In the genomic region with DNA sequence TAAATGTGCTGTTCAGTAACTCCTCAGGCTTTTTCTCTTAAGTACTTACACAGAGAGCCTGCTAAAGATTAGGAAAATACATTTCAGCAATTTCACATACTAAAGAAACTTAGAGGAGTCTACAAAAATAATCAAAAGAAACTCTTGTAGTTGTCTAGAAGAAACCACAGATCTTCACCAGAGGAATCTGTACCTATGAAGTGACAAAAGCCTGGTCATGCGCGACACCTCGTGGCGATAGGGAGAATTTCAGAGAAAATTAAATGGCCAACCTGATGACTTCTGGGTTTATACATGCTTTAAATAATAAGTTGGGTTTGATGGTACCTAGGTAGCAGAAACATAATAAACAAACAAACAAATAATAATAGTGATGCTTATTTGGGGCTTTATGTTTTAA, we compare ENCODE assay signal across 10 mouse cellular contexts.
DNase-seq lines count a peak whose midpoint lies in the region; ATAC-seq and TF ChIP-seq lines count a peak whose summit lies in the region.
"Had no signal": no experiment of that assay in that cellular context is flagged by ENCODE, and none has a peak within 500 bp of the region (broad histone marks: within the 10 kb centered on the region; RNA-seq: fewer than 3 reads in every experiment).

No protein-coding gene starts in this region.

- H3K27ac ChIP-seq in hindbrain, embryonic 11.5 days (ENCODE audit: low read depth, low read length): no peak overlapping the region
- no peak overlapping the region for H3K27ac ChIP-seq in hindbrain, embryonic 13.5 days
- no peak overlapping the region for H3K27ac ChIP-seq in cortical plate, adult 2 months (ENCODE audit: insufficient read depth, low read length)
- H3K27ac ChIP-seq: embryonic facial prominence, embryonic 12.5 days had no signal

- intact Hi-C loops in heart, postnatal 10 days (cut with DNase I): loop anchor here (1.0 kb wide), 1 partner anchor 155 kb away; no protein-coding TSS in a partner anchor

- 0 out of 2 replicates have a peak, but pooled peaks have one; percentile 57 for ATAC-seq in hindbrain, embryonic 11.5 days (ENCODE audit: low FRiP score)
- no peak for ATAC-seq in hindbrain, embryonic 13.5 days (ENCODE audit: low FRiP score)
- ATAC-seq in megakaryocyte-erythroid progenitor cell, adult 5-6 weeks (replicated peaks; ENCODE audit: low FRiP score, low TSS enrichment, poor library complexity, severe bottlenecking): peak; percentile 74; the same call in 1 of the 2 replicates

- DNase-seq in hindbrain, embryonic 11.5 days (ENCODE audit: low spot score): peak; percentile 67
- DNase-seq in WW6 (ENCODE audit: low read depth, low spot score): peak; percentile 5
- peak; percentile 37 to 65 for DNase-seq in heart, postnatal 10 days
- DNase-seq in layer of hippocampus, adult 9-11 months: peak; percentile 22
- DNase-seq in thymus, postnatal 14 days: peak; percentile 15

- H3K4me2 ChIP-seq in hindbrain, embryonic 11.5 days (replicated peaks; ENCODE audit: low read depth, low read length): no peak overlapping the region
- no peak overlapping the region for H3K4me2 ChIP-seq in hindbrain, embryonic 13.5 days
- H3K4me2 ChIP-seq: embryonic facial prominence, embryonic 12.5 days had no signal

- H3K4me1 ChIP-seq in hindbrain, embryonic 11.5 days (replicated peaks; ENCODE audit: control insufficient read depth, insufficient read depth, low read length): no peaks in the 10 kb centered on the region
- no peaks in the 10 kb centered on the region for H3K4me1 ChIP-seq in hindbrain, embryonic 13.5 days (replicated peaks)
- H3K4me1 ChIP-seq in cortical plate, adult 2 months (ENCODE audit: control insufficient read depth, insufficient read depth, low read length): no peaks in the 10 kb centered on the region
- H3K4me1 ChIP-seq: embryonic facial prominence, embryonic 12.5 days had no signal

- no peaks in the 10 kb centered on the region for H3K36me3 ChIP-seq in hindbrain, embryonic 11.5 days (ENCODE audit: control insufficient read depth, insufficient read depth, low read length)
- H3K36me3 ChIP-seq in hindbrain, embryonic 13.5 days: no peaks in the 10 kb centered on the region
- H3K36me3 ChIP-seq: embryonic facial prominence, embryonic 12.5 days had no signal

- TF ChIP-seq CTCF in cortical plate, adult 2 months (IDR thresholded peaks at IDR 0.05; ENCODE audit: extremely low read depth, insufficient read depth, low read length): peak; percentile 88

- H3K4me3 ChIP-seq in hindbrain, embryonic 11.5 days (ENCODE audit: low read depth, low read length): no peak overlapping the region
- no peak overlapping the region for H3K4me3 ChIP-seq in hindbrain, embryonic 13.5 days
- H3K4me3 ChIP-seq in cortical plate, adult 2 months (ENCODE audit: insufficient read depth, low read length): no peak overlapping the region
- H3K4me3 ChIP-seq: embryonic facial prominence, embryonic 12.5 days; myocyte had no signal

- H3K9ac ChIP-seq in hindbrain, embryonic 11.5 days (ENCODE audit: low read depth, low read length): no peak overlapping the region
- no peak overlapping the region for H3K9ac ChIP-seq in hindbrain, embryonic 13.5 days
- H3K9ac ChIP-seq: embryonic facial prominence, embryonic 12.5 days had no signal

- no peaks in the 10 kb centered on the region for H3K27me3 ChIP-seq in hindbrain, embryonic 11.5 days (ENCODE audit: control insufficient read depth, insufficient read depth, low read length)
- no peaks in the 10 kb centered on the region for H3K27me3 ChIP-seq in hindbrain, embryonic 13.5 days
- H3K27me3 ChIP-seq: embryonic facial prominence, embryonic 12.5 days had no signal

- no peaks in the 10 kb centered on the region for H3K9me3 ChIP-seq in hindbrain, embryonic 11.5 days (ENCODE audit: control insufficient read depth, low read length)
- H3K9me3 ChIP-seq in hindbrain, embryonic 13.5 days: no peaks in the 10 kb centered on the region
- H3K9me3 ChIP-seq: embryonic facial prominence, embryonic 12.5 days had no signal

- WGBS in hindbrain, embryonic 11.5 days: 1% methylated on average over 4 of the region's 4 CpGs
- WGBS in hindbrain, embryonic 13.5 days: 0% methylated on average over 4 of the region's 4 CpGs

- no peak for TF ChIP-seq POLR2A in cortical plate, adult 2 months (IDR thresholded peaks at IDR 0.05; ENCODE audit: extremely low read depth, insufficient read depth, low read length)

Comparison
In these comparisons a context has a peak if more than half of its experiments do, and no peak if none do; other contexts are left out.
1. DNase-seq: peak in every context shown above with its lines; median percentile 67 in hindbrain, embryonic 11.5 days; 51 in heart, postnatal 10 days; 22 in layer of hippocampus, adult 9-11 months; 15 in thymus, postnatal 14 days; 5 in WW6.